Mouse (Mus musculus): ENCODE measurements around the gene Rgl2.

DNA sequence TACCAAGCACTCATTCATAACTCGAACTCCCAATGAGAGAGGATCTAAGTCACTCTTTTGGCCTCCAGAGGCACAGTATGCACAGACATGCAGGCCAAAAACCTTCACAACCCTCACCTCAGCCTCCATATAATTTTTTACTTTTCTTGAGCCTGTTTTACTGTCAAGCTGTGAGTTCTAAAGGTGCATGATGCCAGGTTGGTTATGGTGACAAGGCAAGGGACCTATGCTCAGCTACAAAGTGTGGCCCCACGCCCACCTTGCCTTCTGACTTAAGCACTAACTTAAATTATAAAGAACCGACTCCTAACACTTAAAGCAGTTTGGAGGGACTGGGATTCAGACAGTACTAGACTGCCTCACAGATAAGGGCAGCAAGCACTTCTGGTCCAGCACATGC lies 24.0 kb downstream of the Rgl2 start:
- no peak for TF ChIP-seq POLR2A (IDR thresholded peaks at IDR 0.05; ENCODE audit: extremely low read depth, insufficient read depth, low read length)
- TF ChIP-seq CTCF (IDR thresholded peaks at IDR 0.05; ENCODE audit: low read depth, low read length), result no peak
